Comparison of ENCODE assay signal across 11 mouse cellular contexts in the genomic region with DNA sequence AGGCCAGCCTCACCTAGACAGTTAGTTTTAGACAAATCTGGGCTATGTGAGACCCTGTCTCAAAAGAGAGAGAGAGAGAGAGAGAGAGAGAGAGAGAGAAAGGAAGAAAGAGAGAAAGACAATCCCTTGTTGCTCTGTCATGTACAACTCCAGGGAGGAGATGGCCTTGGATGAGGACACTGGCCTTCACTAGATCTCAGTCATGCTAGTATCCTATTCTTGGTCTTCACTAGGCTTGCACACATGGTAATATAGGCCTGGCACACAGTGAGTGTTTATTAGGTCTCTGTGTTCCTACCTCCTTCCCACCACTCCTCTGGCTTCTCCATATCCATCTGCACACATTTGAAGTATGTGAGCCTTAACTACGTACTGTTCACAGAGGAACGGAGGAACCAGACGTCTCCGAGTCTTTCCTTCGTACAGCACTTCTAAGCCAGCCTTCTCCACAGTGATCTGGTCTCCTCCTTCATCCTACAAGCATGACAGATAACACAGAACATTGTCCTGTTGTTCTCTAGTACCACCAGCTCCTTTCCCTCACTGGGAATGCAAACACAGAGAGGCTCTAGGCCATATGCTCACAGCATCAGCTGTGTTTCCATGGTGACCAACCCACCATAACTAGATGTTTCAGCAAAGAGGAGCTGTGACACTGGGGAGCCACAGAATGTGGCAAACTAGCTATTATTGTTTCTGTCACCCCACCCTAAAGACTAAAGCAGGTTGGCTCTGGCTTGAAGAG. TPM values are rescaled to one million over a fixed set of nuclear protein-coding genes. Genes with fewer than 3 reads are reported as not detected.
DNase-seq lines count a peak whose midpoint lies in the region; ATAC-seq lines count a peak whose summit lies in the region.
"Had no signal": no experiment of that assay in that cellular context is flagged by ENCODE, and none has a peak within 500 bp of the region (broad histone marks: within the 10 kb centered on the region; RNA-seq: fewer than 3 reads in every experiment).

No protein-coding gene starts in this region.

- no peak overlapping the region for H3K4me2 ChIP-seq in forebrain, embryonic 13.5 days
- H3K4me2 ChIP-seq in forebrain, embryonic 11.5 days (ENCODE audit: low read depth, low read length, severe bottlenecking): no peak overlapping the region
- H3K4me2 ChIP-seq in liver, embryonic 12.5 days: no peak overlapping the region
- H3K4me2 ChIP-seq: limb, embryonic 15.5 days had no signal

- WGBS in forebrain, embryonic 13.5 days: 94% methylated on average over 5 of the region's 5 CpGs
- 96% methylated on average over 5 of the region's 5 CpGs for WGBS in forebrain, embryonic 11.5 days
- WGBS in liver, embryonic 12.5 days (ENCODE audit: insufficient replicate concordance): 80% methylated on average over 5 of the region's 5 CpGs

- H3K4me1 ChIP-seq in forebrain, embryonic 13.5 days: peaks cover 7% of the 10 kb centered on the region; the same call in 1 of the 2 replicates
- no peaks in the 10 kb centered on the region for H3K4me1 ChIP-seq in forebrain, embryonic 11.5 days (replicated peaks; ENCODE audit: control insufficient read depth, insufficient read depth, low read length)
- no peaks in the 10 kb centered on the region for H3K4me1 ChIP-seq in liver, embryonic 12.5 days
- H3K4me1 ChIP-seq: limb, embryonic 15.5 days had no signal

- no peak overlapping the region for H3K9ac ChIP-seq in forebrain, embryonic 13.5 days
- no peak overlapping the region for H3K9ac ChIP-seq in forebrain, embryonic 11.5 days (ENCODE audit: low read length)
- H3K9ac ChIP-seq in liver, embryonic 12.5 days: no peak overlapping the region
- H3K9ac ChIP-seq: limb, embryonic 15.5 days had no signal

- H3K4me3 ChIP-seq in forebrain, embryonic 13.5 days: no peak overlapping the region
- no peak overlapping the region for H3K4me3 ChIP-seq in forebrain, embryonic 11.5 days (ENCODE audit: low read depth, low read length)
- H3K4me3 ChIP-seq in liver, embryonic 12.5 days: no peak overlapping the region
- H3K4me3 ChIP-seq: limb, embryonic 15.5 days had no signal

- peak; percentile 77 for ATAC-seq in forebrain, embryonic 13.5 days
- no peak for ATAC-seq in forebrain, embryonic 11.5 days (replicated peaks; ENCODE audit: low FRiP score)
- ATAC-seq in liver, embryonic 12.5 days: no peak

- H3K27ac ChIP-seq in forebrain, embryonic 13.5 days: peak overlapping the region; percentile 44; the same call in 1 of the 2 replicates
- no peak overlapping the region for H3K27ac ChIP-seq in forebrain, embryonic 11.5 days (ENCODE audit: low read depth, low read length)
- H3K27ac ChIP-seq in liver, embryonic 12.5 days: no peak overlapping the region
- H3K27ac ChIP-seq: limb, embryonic 15.5 days had no signal

- no peaks in the 10 kb centered on the region for H3K9me3 ChIP-seq in forebrain, embryonic 13.5 days (replicated peaks)
- no peaks in the 10 kb centered on the region for H3K9me3 ChIP-seq in forebrain, embryonic 11.5 days (ENCODE audit: control insufficient read depth, low read length)
- H3K9me3 ChIP-seq in liver, embryonic 12.5 days (replicated peaks): 0 out of 2 replicates have a peak, but pooled peaks cover 4% of the 10 kb centered on the region
- H3K9me3 ChIP-seq: limb, embryonic 15.5 days had no signal

- no peaks in the 10 kb centered on the region for H3K36me3 ChIP-seq in forebrain, embryonic 13.5 days (ENCODE audit: poor library complexity, severe bottlenecking)
- no peaks in the 10 kb centered on the region for H3K36me3 ChIP-seq in forebrain, embryonic 11.5 days (ENCODE audit: control insufficient read depth, insufficient read depth, low read length)
- H3K36me3 ChIP-seq in liver, embryonic 12.5 days: no peaks in the 10 kb centered on the region
- H3K36me3 ChIP-seq: limb, embryonic 15.5 days had no signal

- no peak for DNase-seq in forebrain, embryonic 11.5 days (ENCODE audit: low spot score)
- peak; percentile 81 to 82 for DNase-seq in frontal cortex, adult 2 months (ENCODE audit: extremely low spot score in 1 of 2, low spot score in 1 of 2)
- DNase-seq in layer of hippocampus, postnatal 36 days: peak; percentile 72 to 74
- peak; percentile 75 to 77 for DNase-seq in right cerebral cortex, adult 2 months (ENCODE audit: low spot score in 2 of 2)
- DNase-seq in ovary, postnatal 36 days (ENCODE audit: low spot score): no peak
- DNase-seq in gastrocnemius, adult 18-20 months (ENCODE audit: low spot score): no peak
- DNase-seq: cerebellum, adult 9-10 months had no signal

- H3K27me3 ChIP-seq in forebrain, embryonic 13.5 days: no peaks in the 10 kb centered on the region
- no peaks in the 10 kb centered on the region for H3K27me3 ChIP-seq in forebrain, embryonic 11.5 days (ENCODE audit: control insufficient read depth, insufficient read depth, low read length)
- no peaks in the 10 kb centered on the region for H3K27me3 ChIP-seq in liver, embryonic 12.5 days (replicated peaks)
- H3K27me3 ChIP-seq: CH12.LX; limb, embryonic 15.5 days had no signal

RNA-seq across cellular contexts. Expression of a gene that starts 33.6 kb away (rescaled TPM):
- polyA plus RNA-seq in forebrain, embryonic 13.5 days (2015; fragmentation: Nextera tagmentation; extraction: Ambion mirVana): 18.9 and 20.3 TPM in 2 replicates
- 25.6 and 26.6 TPM in 2 replicates for polyA plus RNA-seq in forebrain, embryonic 11.5 days (2014; fragmentation: Nextera tagmentation; extraction: Ambion mirVana)
- 19.0 and 19.6 TPM in 2 replicates for polyA plus RNA-seq in frontal cortex, adult 2 months (2012; rRNA removed)
- total RNA-seq in layer of hippocampus, postnatal 36 days (2021): 10 to 100 TPM; 30.6 to 33.9 TPM
- total RNA-seq in gastrocnemius, adult 18-20 months (2021): 10 to 100 TPM; 14.3 to 15.3 TPM
- 13.7 and 14.5 TPM in 2 replicates for polyA plus RNA-seq in liver, embryonic 12.5 days (2016; fragmentation: Nextera tagmentation; extraction: Ambion mirVana)

Comparison
In these comparisons a context has a peak if more than half of its experiments do, and no peak if none do; other contexts are left out.
1. DNase-seq: peak in frontal cortex, adult 2 months (2 of 2), layer of hippocampus, postnatal 36 days (2 of 2) and right cerebral cortex, adult 2 months (2 of 2); none in forebrain, embryonic 11.5 days (single experiment), ovary, postnatal 36 days (single experiment) and gastrocnemius, adult 18-20 months (single experiment).